Mouse (Mus musculus): ENCODE data around the gene Pde6g. TPM values are rescaled to one million over a fixed set of nuclear protein-coding genes. Genes with fewer than 3 reads are reported as not detected.

Gene Pde6g
- polyA plus RNA-seq, 1 experiment from 2014 or later: 0.14 TPM

- Histone ChIP-seq H3K27ac (peak overlapping the region; percentile 85), H3K4me3 (peak overlapping the region; percentile 78), H3K27me3 (no peaks in the 10 kb centered on the region), H3K36me3 (peaks cover 47% of the 10 kb centered on the region), H3K9me3 (replicated peaks) (no peaks in the 10 kb centered on the region), H3K4me2 (peak overlapping the region; percentile 97), H3K4me1 (replicated peaks) (peaks cover 37% of the 10 kb centered on the region), H3K9ac (peak overlapping the region; percentile 89)
- under 1% methylated on average over 48 of the region's 48 CpGs for WGBS
- peak; percentile 54 for ATAC-seq (replicated peaks; ENCODE audit: insufficient number of reproducible peaks, insufficient read depth, low FRiP score, low read depth)
Observed at GRCm38 (mm10) chr11:120492024-120492877, 39.0 kb upstream of the Pde6g start.

GRCm38 (mm10) chr11:120491317-120492023 is 38.2 kb upstream of the Pde6g start, which contains the start of gene Slc25a10:
TSS of gene Slc25a10 (plus strand) at chr11:120491840.
- H3K27ac ChIP-seq: peak within 1 kb of the TSS; percentile 85
- WGBS: under 1% methylated on average over 35 of the region's 35 CpGs
- ATAC-seq (replicated peaks; ENCODE audit: insufficient number of reproducible peaks, insufficient read depth, low FRiP score, low read depth): peak; percentile 84
- H3K4me2 ChIP-seq: peak within 1 kb of the TSS; percentile 97
- H3K36me3 ChIP-seq: peaks cover 48% of the 10 kb centered on the region
- H3K27me3 ChIP-seq: no peaks in the 10 kb centered on the region
- H3K9me3 ChIP-seq (replicated peaks): no peaks in the 10 kb centered on the region
- H3K4me3 ChIP-seq: peak within 1 kb of the TSS; percentile 78
- peaks cover 37% of the 10 kb centered on the region for H3K4me1 ChIP-seq (replicated peaks)
- peak within 1 kb of the TSS; percentile 89 for H3K9ac ChIP-seq

GRCm38 (mm10) chr11:120490291-120491046 is 37.2 kb upstream of the Pde6g start:
- Histone ChIP-seq H3K9me3 (replicated peaks) (no peaks in the 10 kb centered on the region), H3K9ac (no peak overlapping the region), H3K4me1 (replicated peaks) (peaks cover 43% of the 10 kb centered on the region), H3K4me2 (peak overlapping the region; percentile 97), H3K27me3 (no peaks in the 10 kb centered on the region), H3K36me3 (peaks cover 49% of the 10 kb centered on the region), H3K4me3 (no peak overlapping the region), H3K27ac (no peak overlapping the region; the same call in 1 of the 2 replicates)
- ATAC-seq (replicated peaks; ENCODE audit: insufficient number of reproducible peaks, insufficient read depth, low FRiP score, low read depth): no peak
- WGBS: 32% methylated on average over 4 of the region's 4 CpGs

GRCm38 (mm10) chr11:120489054-120489761 is 35.9 kb upstream of the Pde6g start:
- no peaks in the 10 kb centered on the region for H3K27me3 ChIP-seq
- 0 out of 2 replicates have a peak overlapping the region, but pooled peaks have one; percentile 14 for H3K27ac ChIP-seq
- H3K36me3 ChIP-seq: peaks cover 37% of the 10 kb centered on the region
- H3K4me3 ChIP-seq: no peak overlapping the region
- peaks cover 48% of the 10 kb centered on the region for H3K4me1 ChIP-seq (replicated peaks)
- no peak overlapping the region for H3K4me2 ChIP-seq
- no peaks in the 10 kb centered on the region for H3K9me3 ChIP-seq (replicated peaks)
- WGBS: 57% methylated on average over 4 of the region's 4 CpGs
- H3K9ac ChIP-seq: no peak overlapping the region
- ATAC-seq (replicated peaks; ENCODE audit: insufficient number of reproducible peaks, insufficient read depth, low FRiP score, low read depth): 0 out of 2 replicates have a peak, but pooled peaks have one; percentile 10

GRCm38 (mm10) chr11:120488516-120488915 is 35.2 kb upstream of the Pde6g start:
- Histone ChIP-seq H3K4me3 (no peak overlapping the region), H3K9ac (no peak overlapping the region), H3K27me3 (no peaks in the 10 kb centered on the region), H3K4me2 (no peak overlapping the region), H3K4me1 (replicated peaks) (peaks cover 53% of the 10 kb centered on the region), H3K27ac (no peak overlapping the region), H3K9me3 (replicated peaks) (no peaks in the 10 kb centered on the region), H3K36me3 (peaks cover 37% of the 10 kb centered on the region)
- ATAC-seq (replicated peaks; ENCODE audit: insufficient number of reproducible peaks, insufficient read depth, low FRiP score, low read depth): no peak
- 78% methylated on average over 4 of the region's 4 CpGs for whole genome bisulfite sequencing

- no peak for ATAC-seq (replicated peaks; ENCODE audit: insufficient number of reproducible peaks, insufficient read depth, low FRiP score, low read depth)
- Histone ChIP-seq H3K9ac (peak overlapping the region; percentile 94), H3K4me3 (peak overlapping the region; percentile 78), H3K27ac (peak overlapping the region; percentile 89), H3K4me1 (replicated peaks) (peaks cover 31% of the 10 kb centered on the region), H3K27me3 (no peaks in the 10 kb centered on the region), H3K9me3 (replicated peaks) (no peaks in the 10 kb centered on the region), H3K36me3 (peaks cover 62% of the 10 kb centered on the region), H3K4me2 (peak overlapping the region; percentile 73)
- WGBS: 4% methylated on average over 10 of the region's 10 CpGs
Observed at GRCm38 (mm10) chr11:120485251-120485650, 32.0 kb upstream of the Pde6g start.

- WGBS: under 1% methylated on average over 60 of the region's 60 CpGs
- H3K27ac ChIP-seq: peak within 1 kb of the TSS; percentile 89
- no peaks in the 10 kb centered on the region for H3K27me3 ChIP-seq
- peak within 1 kb of the TSS; percentile 94 for H3K9ac ChIP-seq
- no peaks in the 10 kb centered on the region for H3K9me3 ChIP-seq (replicated peaks)
- peaks cover 68% of the 10 kb centered on the region for H3K36me3 ChIP-seq
- H3K4me3 ChIP-seq: peak within 1 kb of the TSS; percentile 78
- ATAC-seq (replicated peaks; ENCODE audit: insufficient number of reproducible peaks, insufficient read depth, low FRiP score, low read depth): peak; percentile 92
- peak within 1 kb of the TSS; percentile 73 for H3K4me2 ChIP-seq
- H3K4me1 ChIP-seq (replicated peaks): peaks cover 25% of the 10 kb centered on the region
Observed at GRCm38 (mm10) chr11:120484265-120484981, 31.1 kb upstream of the Pde6g start, which contains the start of gene Mrpl12. TSS of gene Mrpl12 (plus strand) at chr11:120484613.

- Histone ChIP-seq H3K4me1 (replicated peaks) (peaks cover 19% of the 10 kb centered on the region), H3K27ac (peak overlapping the region; percentile 89), H3K9ac (peak overlapping the region; percentile 94), H3K9me3 (replicated peaks) (no peaks in the 10 kb centered on the region), H3K27me3 (no peaks in the 10 kb centered on the region), H3K4me2 (peak overlapping the region; percentile 73; the same call in 1 of the 2 replicates), H3K36me3 (peaks cover 71% of the 10 kb centered on the region), H3K4me3 (peak overlapping the region; percentile 78; the same call in 1 of the 2 replicates)
- ATAC-seq (replicated peaks; ENCODE audit: insufficient number of reproducible peaks, insufficient read depth, low FRiP score, low read depth): no peak
- WGBS: 77% methylated on average over 7 of the region's 7 CpGs
Observed at GRCm38 (mm10) chr11:120483448-120483934, 30.2 kb upstream of the Pde6g start.

GRCm38 (mm10) chr11:120472052-120472451 is 18.8 kb upstream of the Pde6g start:
- ATAC-seq (replicated peaks; ENCODE audit: insufficient number of reproducible peaks, insufficient read depth, low FRiP score, low read depth): no peak
- 96% methylated on average over 6 of the region's 6 CpGs for WGBS
- Histone ChIP-seq H3K27ac (no peak overlapping the region), H3K4me2 (no peak overlapping the region), H3K9me3 (replicated peaks) (no peaks in the 10 kb centered on the region), H3K4me1 (replicated peaks) (peaks cover 11% of the 10 kb centered on the region), H3K9ac (no peak overlapping the region), H3K4me3 (no peak overlapping the region), H3K36me3 (peaks cover 73% of the 10 kb centered on the region), H3K27me3 (no peaks in the 10 kb centered on the region)

GRCm38 (mm10) chr11:120467736-120468092 is 14.4 kb upstream of the Pde6g start:
- peak; percentile 26 for ATAC-seq (replicated peaks; ENCODE audit: insufficient number of reproducible peaks, insufficient read depth, low FRiP score, low read depth)
- Histone ChIP-seq H3K27me3 (no peaks in the 10 kb centered on the region), H3K4me3 (peak overlapping the region; percentile 92), H3K9me3 (replicated peaks) (no peaks in the 10 kb centered on the region), H3K4me2 (peak overlapping the region; percentile 79), H3K36me3 (peaks cover 51% of the 10 kb centered on the region), H3K4me1 (replicated peaks) (peaks cover 27% of the 10 kb centered on the region), H3K27ac (peak overlapping the region; percentile 30; the same call in 1 of the 2 replicates), H3K9ac (peak overlapping the region; percentile 91)
- under 1% methylated on average over 33 of the region's 33 CpGs for WGBS

All from heart, embryonic 15.5 days (tissue).